Mouse (Mus musculus) lung, postnatal 0 days (tissue): ENCODE results near the gene Foxj2.

Experiments used
- CTCF ChIP-seq: IDR thresholded peaks from 2 replicates; pipeline ENCODE4 v1.5.1; 2016; ENCODE audit warnings: antibody characterized with exemption, mild to moderate bottlenecking
- EP300 ChIP-seq: IDR thresholded peaks from 2 replicates; pipeline ENCODE4 v1.6.1; 2016; ENCODE audit warnings: antibody characterized with exemption, mild to moderate bottlenecking, control low read depth

GRCm38 (mm10) chr6:122825166-122825565, 5.5 kb downstream of the Foxj2 start:
- TF ChIP-seq EP300 = no peak
- no peak for TF ChIP-seq CTCF
